Mouse (Mus musculus) forebrain, embryonic 13.5 days (tissue): Measurements from ENCODE around the gene Aven. TPM values are rescaled to one million over a fixed set of nuclear protein-coding genes. Genes with fewer than 3 reads are reported as not detected.
A peak's percentile ranks its signal among the peaks of the same experiment; 100 is the strongest.
"Not testable (repeated sequence)": the region's sequence is repeated elsewhere in the genome, so short reads cannot be mapped to it uniquely, and the experiment has no call there.

Experiments used
- ATAC-seq: fragments of 200-750 bp; cut with Nextera tagmentation; 2 replicates; pipeline ENCODE4 v1.8.0; 2017
- H3K27ac ChIP-seq: fragments of 300-500 bp; sonication (generic); 2 replicates; pipeline ENCODE4 v1.5.1; 2015; ENCODE audit warnings: inconsistent platforms, mild to moderate bottlenecking, moderate library complexity
- H3K27me3 ChIP-seq: fragments of 300-500 bp; sonication (generic); 2 replicates; pipeline ENCODE4 v1.6.1; 2015; ENCODE audit warnings: mild to moderate bottlenecking, inconsistent platforms
- H3K36me3 ChIP-seq: fragments of 300-500 bp; sonication (generic); 2 replicates; pipeline ENCODE4 v1.6.1; 2015; ENCODE audit warnings: mild to moderate bottlenecking, inconsistent platforms; ENCODE audit not compliant: poor library complexity, severe bottlenecking
- H3K4me1 ChIP-seq: fragments of 300-500 bp; sonication (generic); 2 replicates; pipeline ENCODE4 v1.6.1; 2015; ENCODE audit warnings: inconsistent platforms
- H3K4me2 ChIP-seq: fragments of 300-500 bp; sonication (generic); 2 replicates; pipeline ENCODE4 v1.6.1; 2015; ENCODE audit warnings: inconsistent platforms, mild to moderate bottlenecking, moderate library complexity
- H3K4me3 ChIP-seq: fragments of 300-500 bp; sonication (generic); 2 replicates; pipeline ENCODE4 v1.5.1; 2015; ENCODE audit warnings: mild to moderate bottlenecking, inconsistent platforms
- H3K9ac ChIP-seq: fragments of 300-500 bp; sonication (generic); 2 replicates; pipeline ENCODE4 v1.6.1; 2015; ENCODE audit warnings: mild to moderate bottlenecking, inconsistent platforms
- H3K9me3 ChIP-seq: fragments of 300-500 bp; sonication (generic); replicated peaks from 2 replicates; pipeline ENCODE4 v1.6.1; 2016; ENCODE audit warnings: inconsistent platforms
- WGBS: fragments of 180-500 bp; shearing (Covaris S2); methylation state at CpG from one replicate; pipeline ENCODE4 v1.1.7; 2015; 5-methylcytosine and 5-hydroxymethylcytosine counted together
- polyA plus RNA-seq: library from polyadenylated mRNA; unstranded; fragments of >200 nt; fragmentation: Nextera tagmentation; extraction: Ambion mirVana; gene quantifications from 2 replicates; pipeline ENCODE4 v1.2.1, GENCODE M21; 2015

The Aven gene
- 3.1 and 4.4 TPM in 2 replicates for polyA plus RNA-seq

DNA sequence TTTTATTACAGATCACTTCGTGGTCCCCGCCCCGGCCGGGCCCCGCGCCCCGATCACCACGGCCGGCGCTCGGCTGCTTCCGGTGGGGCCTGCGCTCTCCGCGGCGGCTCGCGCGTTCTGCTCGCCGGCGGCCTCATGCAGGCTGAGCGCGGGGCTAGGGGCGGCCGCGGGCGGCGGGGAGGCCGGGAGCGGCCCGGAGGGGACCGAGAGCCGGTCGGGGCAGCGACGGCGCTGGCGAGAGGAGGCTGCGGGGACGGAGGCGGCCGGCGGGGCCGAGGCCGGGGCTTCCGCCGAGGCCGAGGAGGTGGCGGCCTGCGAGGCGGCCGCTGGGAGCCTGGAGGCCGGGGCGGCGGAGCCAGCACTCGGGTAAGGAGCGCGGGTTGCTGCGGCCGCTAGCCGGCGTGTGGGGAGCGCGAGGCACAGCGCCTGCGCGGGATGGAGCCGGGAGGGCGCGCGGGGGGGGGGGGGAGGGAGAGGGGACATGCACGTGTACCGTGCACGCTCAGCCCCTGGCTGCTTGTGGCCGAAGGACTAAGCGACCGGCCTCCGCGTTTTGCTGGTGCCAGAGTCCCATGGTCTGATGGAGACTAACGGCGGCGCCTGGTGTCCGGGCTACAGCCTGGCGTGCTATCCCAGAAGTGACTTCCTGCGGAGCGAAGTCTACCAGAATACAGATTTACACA, at the start of gene Aven:
TSS of gene Aven (plus strand) at position 109 of the 683 bp plus-strand sequence.
- Histone ChIP-seq H3K27ac (peak within 1 kb of the TSS; percentile 96), H3K4me3 (peak within 1 kb of the TSS; percentile 71), H3K4me1 (peaks cover 11% of the 10 kb centered on the region), H3K9me3 (no peaks in the 10 kb centered on the region), H3K4me2 (peak within 1 kb of the TSS; percentile 70), H3K27me3 (no peaks in the 10 kb centered on the region), H3K36me3 (no peaks in the 10 kb centered on the region), H3K9ac (peak within 1 kb of the TSS; percentile 97)
- ATAC-seq: peak; percentile 96
- WGBS: under 1% methylated on average over 35 of the region's 87 CpGs

DNA sequence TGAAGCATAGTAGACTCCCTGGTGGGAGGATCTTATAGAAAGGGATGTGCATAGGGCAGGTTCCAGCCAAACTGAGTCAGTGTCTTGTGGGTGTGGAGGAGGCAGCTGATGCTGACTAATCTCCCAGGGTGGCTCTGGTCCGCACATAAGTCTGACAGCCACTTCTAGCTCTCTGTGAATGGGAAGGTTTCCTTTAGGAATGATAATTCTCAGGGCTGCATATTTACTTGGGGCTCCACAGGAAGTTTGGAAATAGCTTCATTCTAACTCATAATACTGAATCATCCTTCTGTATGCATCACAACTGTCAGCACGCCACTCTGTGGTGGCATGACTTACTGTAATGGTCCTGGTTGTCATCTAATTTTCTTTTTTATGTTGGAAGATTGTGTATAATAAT, 49.3 kb upstream of the Aven start:
- Histone ChIP-seq H3K27ac (no peak overlapping the region), H3K4me2 (no peak overlapping the region), H3K27me3 (no peaks in the 10 kb centered on the region; the same call in 1 of the 2 replicates), H3K4me1 (no peaks in the 10 kb centered on the region), H3K9me3 (no peaks in the 10 kb centered on the region), H3K36me3 (no peaks in the 10 kb centered on the region), H3K4me3 (no peak overlapping the region), H3K9ac (no peak overlapping the region)
- ATAC-seq: no peak
- WGBS: 73% methylated on average over 2 of the region's 2 CpGs

DNA sequence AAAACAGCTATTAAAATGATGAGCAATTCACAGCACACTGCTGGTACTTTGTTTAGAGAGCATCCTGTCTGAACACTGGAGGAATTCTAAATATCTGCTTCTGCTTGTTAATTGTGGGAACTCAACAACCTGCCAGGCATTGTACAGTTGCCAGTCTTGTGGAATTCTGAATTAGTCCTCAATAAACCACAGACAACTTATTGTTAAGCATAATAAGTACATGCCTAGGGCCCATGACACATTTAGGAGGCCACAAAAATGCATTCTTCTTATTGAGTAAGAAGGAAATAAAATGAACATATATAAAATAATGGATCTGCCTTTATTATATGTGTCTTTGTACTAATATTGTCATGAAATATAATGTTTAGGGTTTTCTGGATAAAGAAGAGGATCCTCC, 47.3 kb upstream of the Aven start:
- H3K9ac ChIP-seq: no peak overlapping the region
- no peaks in the 10 kb centered on the region for H3K4me1 ChIP-seq
- H3K4me2 ChIP-seq: no peak overlapping the region
- ATAC-seq: no peak
- no peak overlapping the region for H3K27ac ChIP-seq
- H3K36me3 ChIP-seq: no peaks in the 10 kb centered on the region
- no peak overlapping the region for H3K4me3 ChIP-seq
- H3K9me3 ChIP-seq: no peaks in the 10 kb centered on the region
- no peaks in the 10 kb centered on the region; the same call in 1 of the 2 replicates for H3K27me3 ChIP-seq

DNA sequence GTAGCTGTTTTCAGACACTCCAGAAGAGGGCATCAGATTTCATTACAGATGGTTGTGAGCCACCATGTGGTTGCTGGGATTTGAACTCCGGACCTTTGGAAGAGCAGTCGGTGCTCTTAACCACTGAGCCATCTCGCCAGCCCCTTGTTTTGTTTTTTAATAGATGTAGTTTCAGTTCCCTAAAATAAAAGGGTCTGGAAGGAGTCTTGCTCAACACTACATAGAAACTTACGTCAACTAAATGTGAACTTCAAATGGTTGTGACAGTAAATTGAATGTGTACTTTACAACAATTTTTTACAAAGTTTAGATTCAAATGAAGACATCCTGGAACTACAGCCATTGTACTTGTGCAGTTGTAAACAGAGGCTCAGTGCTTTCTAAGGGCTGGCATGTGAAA, 44.7 kb upstream of the Aven start:
- H3K27me3 ChIP-seq, H3K9ac ChIP-seq, H3K4me2 ChIP-seq, H3K36me3 ChIP-seq, H3K4me1 ChIP-seq, ATAC-seq, H3K27ac ChIP-seq, H3K4me3 ChIP-seq, H3K9me3 ChIP-seq: not testable (repeated sequence)
- WGBS: 79% methylated on average over 4 of the region's 4 CpGs

DNA sequence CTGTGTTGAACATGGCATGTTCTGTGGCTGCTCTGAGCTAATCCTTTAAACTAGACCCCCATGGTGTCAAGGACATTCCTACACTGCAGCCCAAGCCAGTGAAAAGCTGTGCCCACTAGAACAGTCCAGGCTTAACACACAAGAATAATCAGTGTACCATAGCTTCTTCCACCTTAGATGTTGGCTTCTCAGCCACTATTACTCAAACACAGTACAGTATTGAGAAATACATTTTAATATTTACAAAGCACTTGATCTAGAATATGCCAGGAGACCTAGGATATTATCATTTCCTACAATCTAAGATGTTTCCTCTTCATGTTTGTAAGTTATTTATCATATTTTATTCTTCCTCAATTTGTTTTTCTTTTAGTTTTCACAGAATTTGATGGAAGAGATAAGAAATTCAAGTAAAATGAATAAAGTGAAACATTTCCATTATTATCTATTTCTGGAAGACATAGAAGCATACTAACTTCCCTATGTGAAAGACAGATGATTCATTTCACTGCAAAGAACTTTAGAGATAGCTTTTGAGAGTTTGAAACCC, 44.2 kb upstream of the Aven start:
- no peaks in the 10 kb centered on the region for H3K36me3 ChIP-seq
- H3K9me3 ChIP-seq: no peaks in the 10 kb centered on the region
- no peak overlapping the region for H3K27ac ChIP-seq
- no peak overlapping the region for H3K4me2 ChIP-seq
- H3K27me3 ChIP-seq: no peaks in the 10 kb centered on the region
- no peaks in the 10 kb centered on the region for H3K4me1 ChIP-seq
- H3K4me3 ChIP-seq: no peak overlapping the region
- no peak for ATAC-seq
- H3K9ac ChIP-seq: no peak overlapping the region

DNA sequence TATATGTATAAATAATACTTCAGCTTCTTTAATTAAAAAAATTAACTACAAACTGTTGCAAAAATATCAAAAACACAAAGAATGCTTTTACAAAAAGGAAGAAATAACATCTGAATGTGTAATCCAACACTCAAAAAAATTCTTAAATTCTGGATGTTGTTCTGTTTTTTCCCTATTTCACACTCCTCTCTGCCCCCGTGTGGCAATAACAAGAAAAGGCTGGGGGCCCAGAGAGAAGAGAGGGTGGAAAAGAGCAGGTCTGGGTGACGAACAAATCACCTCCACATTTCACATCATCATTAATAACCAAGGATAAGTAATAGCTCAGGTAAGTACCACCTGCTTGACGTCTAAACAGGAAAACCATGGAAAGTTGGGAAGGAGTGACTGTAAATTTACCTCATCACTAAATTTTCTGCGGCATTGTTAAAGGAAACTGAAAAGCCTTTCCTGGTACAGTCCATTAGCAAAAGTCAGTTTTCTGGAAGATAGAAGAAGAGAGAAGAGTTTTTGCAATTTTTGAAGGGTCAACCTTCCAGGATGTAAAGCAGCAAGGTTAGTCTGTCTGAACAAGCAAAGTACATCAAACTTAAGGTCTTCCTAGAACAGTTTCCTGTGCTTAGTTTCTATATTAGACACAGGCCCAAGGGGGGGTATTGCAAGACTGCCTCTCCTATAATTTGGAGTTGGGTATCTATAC, 43.0 kb upstream of the Aven start:
- WGBS: 36% methylated on average over 4 of the region's 4 CpGs
- no peak overlapping the region for H3K9ac ChIP-seq
- H3K4me3 ChIP-seq: no peak overlapping the region
- peaks cover 3% of the 10 kb centered on the region for H3K4me1 ChIP-seq
- no peaks in the 10 kb centered on the region for H3K27me3 ChIP-seq
- no peak overlapping the region for H3K27ac ChIP-seq
- ATAC-seq: no peak
- no peak overlapping the region for H3K4me2 ChIP-seq
- H3K9me3 ChIP-seq: no peaks in the 10 kb centered on the region
- no peaks in the 10 kb centered on the region for H3K36me3 ChIP-seq

DNA sequence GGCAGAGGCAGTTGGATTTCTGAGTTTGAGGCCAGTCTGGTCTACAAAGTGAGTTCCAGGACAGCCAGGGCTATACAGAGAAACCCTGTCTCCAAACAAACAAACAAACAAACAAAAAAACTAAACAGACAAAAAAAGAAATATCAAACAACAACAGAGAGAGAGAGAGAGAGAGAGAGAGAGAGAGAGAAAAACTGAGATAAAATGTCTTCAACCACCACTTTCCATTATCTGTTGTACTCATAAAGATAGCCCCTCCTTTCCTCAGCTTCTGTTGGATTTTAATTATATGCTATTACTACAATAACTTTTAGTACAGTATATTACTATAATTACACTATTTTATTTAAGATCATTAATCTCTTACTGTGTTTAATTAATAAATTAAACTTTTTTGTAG, 40.3 kb upstream of the Aven start:
- H3K4me2 ChIP-seq, H3K9me3 ChIP-seq, H3K9ac ChIP-seq, H3K4me3 ChIP-seq, H3K27me3 ChIP-seq, ATAC-seq, H3K36me3 ChIP-seq, H3K27ac ChIP-seq: not testable (repeated sequence)
- peaks cover 18% of the 10 kb centered on the region for H3K4me1 ChIP-seq

DNA sequence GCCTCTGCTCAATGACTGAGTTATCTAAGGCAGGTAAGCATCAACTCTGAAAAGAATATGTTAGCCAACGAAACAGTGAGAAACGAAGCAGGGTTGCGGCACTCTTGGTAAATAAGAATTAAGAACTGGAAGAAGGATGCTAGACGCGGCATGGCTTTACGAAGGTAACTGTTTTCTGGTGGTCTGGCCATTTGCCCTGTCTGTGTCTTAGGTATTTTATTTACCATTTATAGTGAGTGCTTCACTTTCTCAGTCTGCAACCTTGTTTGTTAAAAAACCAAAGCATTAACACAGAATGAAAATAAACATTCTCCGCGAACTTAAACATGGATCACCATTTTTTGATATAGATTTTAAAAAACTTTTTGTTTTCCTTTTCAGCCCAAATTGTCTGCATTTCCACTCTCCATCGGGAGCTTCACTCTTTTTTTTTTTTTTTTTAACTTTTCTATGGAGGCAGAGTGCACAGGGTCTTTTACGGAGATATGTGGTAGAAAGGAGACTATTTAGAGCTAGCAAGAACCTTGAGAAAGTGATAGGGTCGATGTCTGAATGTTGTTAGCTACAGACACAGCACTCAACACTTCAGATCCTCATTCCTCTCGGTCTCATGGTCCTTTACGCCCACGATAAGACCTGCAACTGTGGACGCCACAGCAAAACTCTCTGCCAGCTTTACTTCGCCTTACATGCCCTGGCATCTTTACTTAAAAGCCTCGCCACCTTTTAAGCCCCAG, 38.5 kb upstream of the Aven start:
- Histone ChIP-seq H3K4me1 (peaks cover 18% of the 10 kb centered on the region), H3K4me3 (peak overlapping the region; percentile 89), H3K27me3 (no peaks in the 10 kb centered on the region), H3K9ac (peak overlapping the region; percentile 91), H3K9me3 (no peaks in the 10 kb centered on the region), H3K36me3 (no peaks in the 10 kb centered on the region), H3K4me2 (peak overlapping the region; percentile 71), H3K27ac (peak overlapping the region; percentile 75)
- 29% methylated on average over 17 of the region's 17 CpGs for WGBS
- ATAC-seq: no peak; the same call in 1 of the 2 replicates

DNA sequence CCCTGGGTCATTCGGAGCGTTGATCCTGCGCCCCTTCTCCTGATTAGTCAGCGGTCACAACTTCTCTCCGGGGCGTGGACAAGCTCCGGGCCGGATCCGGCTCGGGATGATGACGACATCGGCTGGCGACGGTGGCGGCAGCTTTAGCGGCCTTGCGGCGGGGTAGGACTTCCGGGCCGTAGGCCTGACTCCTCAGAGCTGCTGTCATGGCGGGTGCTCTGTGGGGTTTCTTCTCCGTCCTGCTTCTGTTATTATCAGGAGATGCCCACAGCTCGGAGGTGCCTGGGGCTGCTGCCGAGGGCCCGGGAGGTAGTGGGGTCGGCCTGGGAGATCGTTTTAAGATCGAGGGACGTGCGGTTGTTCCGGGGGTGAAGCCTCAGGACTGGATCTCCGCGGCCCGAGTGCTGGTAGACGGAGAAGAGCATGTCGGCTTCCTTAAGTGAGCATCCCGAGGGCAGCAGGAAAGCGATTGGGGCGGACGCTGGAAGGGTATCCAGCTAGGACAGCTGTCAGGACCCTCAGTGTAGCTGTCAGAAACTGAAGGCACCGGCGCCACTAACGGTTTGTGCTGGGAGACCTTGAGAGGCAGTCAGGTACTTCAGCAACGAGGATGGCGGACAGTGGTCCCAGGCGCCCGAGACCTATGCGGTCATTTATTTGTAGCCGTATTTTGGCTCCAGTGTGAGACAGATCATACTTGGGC, 37.8 kb upstream of the Aven start, which contains the start of gene Emc7:
TSS of gene Emc7 (plus strand) at position 136 of the 703 bp plus-strand sequence.
- Histone ChIP-seq H3K27ac (peak within 1 kb of the TSS; percentile 75), H3K9me3 (no peaks in the 10 kb centered on the region), H3K4me2 (peak within 1 kb of the TSS; percentile 71), H3K36me3 (peaks cover 2% of the 10 kb centered on the region; the same call in 1 of the 2 replicates), H3K27me3 (no peaks in the 10 kb centered on the region), H3K4me1 (peaks cover 18% of the 10 kb centered on the region), H3K9ac (peak within 1 kb of the TSS; percentile 91), H3K4me3 (peak within 1 kb of the TSS; percentile 89)
- WGBS: under 1% methylated on average over 49 of the region's 49 CpGs
- ATAC-seq: peak; percentile 98

DNA sequence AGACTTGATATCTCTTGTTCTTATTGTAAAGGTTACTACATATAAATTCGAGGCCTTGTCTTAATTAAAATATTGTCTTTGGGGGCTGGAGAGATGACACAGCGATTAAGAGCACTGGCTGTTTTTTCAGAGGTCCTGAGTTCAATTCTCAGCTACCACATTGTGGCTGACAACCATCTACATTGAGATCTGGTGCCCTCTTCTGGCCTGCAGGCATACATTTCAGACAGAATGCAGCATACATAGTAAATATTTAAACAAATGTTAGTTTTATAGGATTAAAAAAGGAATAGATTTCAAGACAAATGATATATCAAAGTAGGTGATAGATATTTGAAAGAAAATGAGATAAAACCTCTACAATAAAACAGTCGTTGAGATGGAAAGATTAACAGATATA, 32.2 kb upstream of the Aven start:
- no peak for ATAC-seq
- 93% methylated on average over 3 of the region's 3 CpGs for WGBS

DNA sequence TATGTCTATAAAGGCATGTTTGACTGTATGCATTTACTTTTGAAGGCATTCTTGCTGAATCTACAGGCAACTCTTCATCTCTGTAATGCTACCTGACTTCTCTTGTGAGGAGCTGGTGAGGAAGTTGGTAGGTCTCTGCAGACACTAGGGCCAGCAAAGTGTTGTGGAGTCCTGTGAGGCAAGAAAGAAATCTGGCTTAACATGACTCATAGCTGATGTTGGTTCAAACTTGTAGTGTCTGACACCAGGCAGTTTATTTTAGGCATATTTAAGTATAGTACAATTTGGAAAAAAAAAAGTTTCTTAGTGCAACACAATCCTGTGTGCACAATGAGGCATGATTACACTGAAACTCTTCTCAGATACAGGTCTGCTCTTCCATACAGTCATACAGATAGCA, 23.2 kb upstream of the Aven start:
- Histone ChIP-seq H3K4me2 (no peak overlapping the region), H3K9ac (no peak overlapping the region), H3K27me3 (no peaks in the 10 kb centered on the region), H3K36me3 (peaks cover 46% of the 10 kb centered on the region), H3K4me3 (no peak overlapping the region), H3K27ac (no peak overlapping the region), H3K9me3 (no peaks in the 10 kb centered on the region), H3K4me1 (no peaks in the 10 kb centered on the region)
- ATAC-seq: no peak

More for the DNA sequence above, 32.2 kb upstream of the Aven start:
- no peaks in the 10 kb centered on the region for H3K27me3 ChIP-seq
- H3K4me1 ChIP-seq: peaks cover 13% of the 10 kb centered on the region
- no peaks in the 10 kb centered on the region for H3K9me3 ChIP-seq
- H3K27ac ChIP-seq: no peak overlapping the region
- H3K36me3 ChIP-seq: peaks cover 28% of the 10 kb centered on the region
- H3K9ac ChIP-seq: no peak overlapping the region
- H3K4me2 ChIP-seq: no peak overlapping the region
- H3K4me3 ChIP-seq: no peak overlapping the region
